Mouse (Mus musculus) liver, embryonic 12.5 days (tissue): ENCODE results near the gene Gm21698. TPM values are rescaled to one million over a fixed set of nuclear protein-coding genes. Genes with fewer than 3 reads are reported as not detected.

ENCODE experiments used
- polyA plus RNA-seq: library from polyadenylated mRNA; unstranded; fragments of >200 nt; fragmentation: Nextera tagmentation; extraction: Ambion mirVana; gene quantifications from 2 replicates; pipeline ENCODE4 v1.2.1, GENCODE M21; 2016

Gene Gm21698
- polyA plus RNA-seq, 1 experiment from 2014 or later = not detected

Other genes starting within 250 kb of the Gm21698 start
- 0.91 and 1.0 TPM in 2 replicates for gene Actr3b, start 228.7 kb downstream of the Gm21698 start, polyA plus RNA-seq
- gene Gm21663, start 46.3 kb downstream of the Gm21698 start, polyA plus RNA-seq = not detected in 2 replicates
- gene Gm21671, start 34.2 kb downstream of the Gm21698 start, polyA plus RNA-seq = not detected in 2 replicates
- not detected in 2 replicates for gene Gm21680, start 16.0 kb downstream of the Gm21698 start, polyA plus RNA-seq
- gene Gm1979, start 16.1 kb upstream of the Gm21698 start, polyA plus RNA-seq = not detected in 2 replicates
- gene Gm5862, start 34.3 kb upstream of the Gm21698 start, polyA plus RNA-seq = not detected in 2 replicates
- 0.06 TPM in 1 of 2 replicates, not detected in the other for gene Speer4a, start 50.9 kb upstream of the Gm21698 start, polyA plus RNA-seq
- gene Gm7347, start 69.9 kb upstream of the Gm21698 start, polyA plus RNA-seq = not detected in 2 replicates
- gene Gm10471, start 100.6 kb upstream of the Gm21698 start, polyA plus RNA-seq = not detected in 2 replicates
- gene 5031410I06Rik, start 116.7 kb upstream of the Gm21698 start, polyA plus RNA-seq = 0.06 TPM in 1 of 2 replicates, not detected in the other
- gene Gm10220, start 132.8 kb upstream of the Gm21698 start, polyA plus RNA-seq = not detected in 2 replicates